Mouse (Mus musculus) CH12.LX (cell line): ENCODE results near the gene Krtap19-2. TPM values are rescaled to one million over a fixed set of nuclear protein-coding genes. Genes with fewer than 3 reads are reported as not detected.

Experiments
- DNase-seq: peaks from one replicate; pipeline ENCODE4 v3.0.0-alpha.2; 2013; ENCODE audit errors: extremely low read depth
- H3K27ac ChIP-seq: 2 replicates; pipeline ENCODE4 v1.5.1; 2012; ENCODE audit warnings: low read depth, mild to moderate bottlenecking, control low read depth, moderate library complexity; ENCODE audit not compliant: insufficient read depth
- H3K27me3 ChIP-seq: replicated peaks from 2 replicates; pipeline ENCODE3; 2012; ENCODE audit warnings: inconsistent platforms
- H3K36me3 ChIP-seq, 2 experiments: replicated peaks in 1 of 2; 2 replicates each; pipeline versions ENCODE3 to v1.6.1; 2012; ENCODE audit warnings: inconsistent platforms in 1 of 2, low read length in 1 of 2, mild to moderate bottlenecking in 1 of 2, mixed read lengths in 1 of 2, moderate library complexity in 1 of 2; ENCODE audit not compliant: control insufficient read depth in 1 of 2, insufficient read depth in 1 of 2
- H3K4me1 ChIP-seq, 2 experiments: 2 replicates each; pipeline ENCODE4 v1.6.1; 2012; ENCODE audit warnings: inconsistent platforms in 1 of 2, moderate library complexity in 1 of 2; ENCODE audit not compliant: insufficient read depth in 2 of 2, control insufficient read depth in 1 of 2
- H3K4me2 ChIP-seq: 2 replicates; pipeline ENCODE4 v1.6.1; 2012; ENCODE audit warnings: low read depth, mild to moderate bottlenecking, control low read depth; ENCODE audit not compliant: poor library complexity, insufficient read depth, severe bottlenecking
- H3K4me3 ChIP-seq, 3 experiments: fragments of 150-350 bp in 1 of 3; sonication (generic) in 1 of 3; replicated peaks in 1 of 3; 2 replicates each; pipeline versions ENCODE3 to v1.5.1; 2011 to 2012; ENCODE audit warnings: low read depth in 2 of 3, low read length in 2 of 3, mild to moderate bottlenecking in 2 of 3, moderate library complexity in 2 of 3, control low read depth in 1 of 3, improper control_type of control experiment in 1 of 3, inconsistent platforms in 1 of 3, mixed read lengths in 1 of 3; ENCODE audit not compliant: poor library complexity in 1 of 3
- H3K79me2 ChIP-seq: replicated peaks from 2 replicates; pipeline ENCODE4 v1.6.1; 2012; ENCODE audit warnings: mild to moderate bottlenecking, moderate library complexity; ENCODE audit not compliant: control insufficient read depth, poor library complexity, insufficient read depth, severe bottlenecking; ENCODE audit errors: extremely low read depth
- H3K9ac ChIP-seq: 2 replicates; pipeline ENCODE4 v1.6.1; 2012; ENCODE audit warnings: low read depth, mild to moderate bottlenecking, control low read depth, moderate library complexity; ENCODE audit not compliant: insufficient read depth
- H3K9me3 ChIP-seq: replicated peaks from 2 replicates; pipeline ENCODE3; 2012; ENCODE audit warnings: low read length, inconsistent platforms, mixed read lengths
- BHLHE40 ChIP-seq: IDR thresholded peaks from 2 replicates; pipeline ENCODE4 v1.6.1; 2011; ENCODE audit warnings: mild to moderate bottlenecking, low read depth, low read length, improper control_type of control experiment
- CHD2 ChIP-seq: IDR thresholded peaks from 2 replicates; pipeline ENCODE4 v1.6.1; 2011; ENCODE audit warnings: low read length, improper control_type of control experiment
- E2F4 ChIP-seq: IDR thresholded peaks from 2 replicates; pipeline ENCODE4 v1.6.1; 2011; ENCODE audit warnings: low read depth, low read length, improper control_type of control experiment; ENCODE audit not compliant: insufficient replicate concordance
- ELF1 ChIP-seq: IDR thresholded peaks from 2 replicates; pipeline ENCODE4 v1.6.1; 2014; ENCODE audit warnings: low read depth, mild to moderate bottlenecking, inconsistent platforms, low read length, improper control_type of control experiment
- EP300 ChIP-seq: IDR thresholded peaks from 2 replicates; pipeline ENCODE4 v1.6.1; 2011; ENCODE audit warnings: low read length, improper control_type of control experiment
- ETS1 ChIP-seq: conservative IDR thresholded peaks from 2 replicates; pipeline ENCODE4 v1.6.1; 2012; ENCODE audit warnings: low read depth, mild to moderate bottlenecking, inconsistent platforms, low read length, improper control_type of control experiment, moderate library complexity
- GABPA ChIP-seq: IDR thresholded peaks from 2 replicates; pipeline ENCODE4 v1.6.1; 2012; ENCODE audit warnings: low read depth, low read length, improper control_type of control experiment, inconsistent platforms; ENCODE audit not compliant: insufficient replicate concordance
- IRF4 ChIP-seq: IDR thresholded peaks from 2 replicates; pipeline ENCODE4 v1.6.1; 2014; ENCODE audit warnings: low read depth, mild to moderate bottlenecking, inconsistent platforms, low read length, improper control_type of control experiment
- JUND ChIP-seq: conservative IDR thresholded peaks from 2 replicates; pipeline ENCODE4 v1.6.1; 2011; ENCODE audit warnings: low read depth, low read length, improper control_type of control experiment
- KAT2A ChIP-seq: IDR thresholded peaks from 2 replicates; pipeline ENCODE4 v1.6.1; 2012; ENCODE audit warnings: low read length, improper control_type of control experiment, inconsistent platforms; ENCODE audit not compliant: insufficient replicate concordance
- MAFK ChIP-seq: IDR thresholded peaks from 2 replicates; pipeline ENCODE4 v1.6.1; 2011; ENCODE audit warnings: low read length, improper control_type of control experiment; ENCODE audit not compliant: insufficient replicate concordance
- MAX ChIP-seq: IDR thresholded peaks from 2 replicates; pipeline ENCODE4 v1.6.1; 2011; ENCODE audit warnings: low read length, improper control_type of control experiment
- MYC ChIP-seq: IDR thresholded peaks from 2 replicates; pipeline ENCODE4 v1.6.1; 2011; ENCODE audit warnings: low read depth, mild to moderate bottlenecking, improper control_type of control experiment, low read length
- NELFE ChIP-seq: IDR thresholded peaks from 2 replicates; pipeline ENCODE4 v1.6.1; 2011; ENCODE audit warnings: low read depth, low read length, improper control_type of control experiment
- PAX5 ChIP-seq: IDR thresholded peaks from 2 replicates; pipeline ENCODE4 v1.6.1; 2012; ENCODE audit warnings: low read length, inconsistent platforms, mixed read lengths
- POLR2A ChIP-seq: IDR thresholded peaks from 2 replicates; pipeline ENCODE4 v1.6.1; 2011; ENCODE audit warnings: low read depth, mild to moderate bottlenecking, improper control_type of control experiment, low read length
- POLR2AphosphoS2 ChIP-seq: IDR thresholded peaks from 2 replicates; pipeline ENCODE4 v1.6.1; 2011; ENCODE audit warnings: low read depth, low read length, improper control_type of control experiment
- RAD21 ChIP-seq: IDR thresholded peaks from 2 replicates; pipeline ENCODE4 v1.6.1; 2011; ENCODE audit warnings: low read depth, mild to moderate bottlenecking, low read length, improper control_type of control experiment, moderate library complexity
- RCOR1 ChIP-seq: conservative IDR thresholded peaks from 2 replicates; pipeline ENCODE4 v1.6.1; 2012; ENCODE audit warnings: low read depth, mild to moderate bottlenecking, inconsistent platforms, low read length, improper control_type of control experiment
- SMC3 ChIP-seq: IDR thresholded peaks from 2 replicates; pipeline ENCODE4 v1.6.1; 2011; ENCODE audit warnings: low read depth, low read length, improper control_type of control experiment
- TCF12 ChIP-seq: IDR thresholded peaks from 2 replicates; pipeline ENCODE4 v1.6.1; 2014; ENCODE audit warnings: low read depth, mild to moderate bottlenecking, inconsistent platforms, low read length, improper control_type of control experiment
- USF1 ChIP-seq: IDR thresholded peaks from 2 replicates; pipeline ENCODE4 v1.6.1; 2014; ENCODE audit warnings: low read depth, mild to moderate bottlenecking, inconsistent platforms, low read length, improper control_type of control experiment
- ZNF384 ChIP-seq: IDR thresholded peaks from 2 replicates; pipeline ENCODE4 v1.6.1; 2012; ENCODE audit warnings: low read depth, low read length, improper control_type of control experiment, inconsistent platforms
- dilution Hi-C: fragments of 300-500 bp; cut with MboI; formaldehyde crosslinking; loops from 2 replicates; pipeline ENCODE4 v1.14.3; 2020; ENCODE audit warnings: low sequenced_read_pairs; ENCODE audit not compliant: extremely low pct_unique_long_range_greater_than_20kb, extremely low pct_ligation_motif_present
- in situ Hi-C: fragments of 300-500 bp; cut with MboI; formaldehyde crosslinking; loops from 3 replicates; pipeline ENCODE4 v1.14.3; 2019; ENCODE audit warnings: low sequenced_read_pairs, low pct_ligation_motif_present, low pct_unique_long_range_greater_than_20kb, mixed read lengths
- polyA plus RNA-seq: library from polyadenylated mRNA; unstranded; fragments of >175 nt; gene quantifications from 2 replicates; pipeline ENCODE4 v1.2.1, GENCODE M21; 2012; ENCODE audit warnings: low read depth; ENCODE audit not compliant: insufficient read length
- total RNA-seq, 2 experiments: library from RNA; depleted of rRNA; stranded (reverse); fragments of 300-350 nt in 1 of 2; fragments of >200 nt in 1 of 2; gene quantifications; 2 replicates each; pipeline ENCODE4 v1.2.3; 2012 to 2014

Krtap19-2 gene
- total and polyA plus RNA-seq, 3 experiments, result not detected

GRCm38 (mm10) chr16:88869311-88869710 lies 4.8 kb downstream of the Krtap19-2 start, which contains the start of gene Krtap19-1:
TSS of gene Krtap19-1 (minus strand) at chr16:88869411.
- peaks cover 28% of the 10 kb centered on the region for H3K9me3 ChIP-seq

DNA sequence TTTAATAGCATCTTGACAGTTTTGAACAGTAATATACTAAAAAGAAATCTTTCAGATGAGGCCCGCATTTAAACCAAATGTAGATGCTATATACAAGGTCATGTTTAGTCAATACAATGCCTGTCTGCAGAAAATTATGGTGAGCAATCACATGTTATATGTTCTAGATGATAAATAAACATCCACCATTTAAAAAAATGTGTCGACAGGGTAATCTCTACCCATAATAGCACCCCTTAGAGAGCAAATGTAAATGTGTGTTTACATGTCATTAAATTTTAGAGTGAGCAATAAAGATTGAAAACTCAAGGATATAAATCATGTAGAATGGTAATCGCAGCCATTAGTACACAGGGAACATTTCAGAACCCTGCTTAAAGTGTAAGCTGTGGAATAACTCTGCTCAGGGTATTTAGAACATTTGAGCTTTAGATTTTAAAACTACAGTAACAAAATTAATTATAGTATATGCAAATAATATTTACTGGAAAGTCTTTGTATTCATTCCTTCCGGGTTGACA lies 9.1 kb downstream of the Krtap19-2 start:
- no peaks in the 10 kb centered on the region for H3K79me2 ChIP-seq
- dilution Hi-C loops (no loop called here), in situ Hi-C loops (no loop called here)
- H3K9ac ChIP-seq, result no peak overlapping the region
- H3K4me3 ChIP-seq, result no peak overlapping the region
- no peak overlapping the region for H3K27ac ChIP-seq
- H3K27me3 ChIP-seq, result no peaks in the 10 kb centered on the region
- H3K4me1 ChIP-seq, result no peaks in the 10 kb centered on the region
- TF ChIP-seq NELFE, result no peak
- TF ChIP-seq MAX, result no peak
- no peak for TF ChIP-seq PAX5
- TF ChIP-seq KAT2A, result no peak
- TF ChIP-seq ETS1, result no peak
- no peak for TF ChIP-seq GABPA
- no peak for TF ChIP-seq BHLHE40
- TF ChIP-seq MYC, result no peak
- TF ChIP-seq CHD2, result no peak
- no peak for TF ChIP-seq RCOR1
- TF ChIP-seq USF1, result no peak
- no peak for TF ChIP-seq MAFK
- no peak for DNase-seq
- H3K4me2 ChIP-seq, result no peak overlapping the region
- peaks cover 52% of the 10 kb centered on the region for H3K9me3 ChIP-seq
- no peaks in the 10 kb centered on the region for H3K36me3 ChIP-seq

More at GRCm38 (mm10) chr16:88869311-88869710, 4.8 kb downstream of the Krtap19-2 start, which contains the start of gene Krtap19-1:
- Histone ChIP-seq H3K79me2 (no peaks in the 10 kb centered on the region), H3K36me3 (no peaks in the 10 kb centered on the region), H3K27me3 (no peaks in the 10 kb centered on the region), H3K4me1 (no peaks in the 10 kb centered on the region), H3K9ac (no peak within 1 kb of the TSS), H3K4me3 (no peak within 1 kb of the TSS), H3K27ac (no peak within 1 kb of the TSS), H3K4me2 (no peak within 1 kb of the TSS)
- TF ChIP-seq IRF4 (no peak), NELFE (no peak), E2F4 (no peak), SMC3 (no peak), ZNF384 (no peak), EP300 (no peak), POLR2A (no peak), TCF12 (no peak), POLR2AphosphoS2 (no peak), ELF1 (no peak), RAD21 (no peak), BHLHE40 (no peak), JUND (no peak), ETS1 (no peak), MAFK (no peak)
- DNase-seq, result no peak
- in situ Hi-C loops (no loop called here), dilution Hi-C loops (no loop called here)
